Mouse (Mus musculus) G1E (cell line): ENCODE measurements around the gene Csf3. TPM values are rescaled to one million over a fixed set of nuclear protein-coding genes. Genes with fewer than 3 reads are reported as not detected.
A peak's percentile ranks its signal among the peaks of the same experiment; 100 is the strongest.
"Not testable (repeated sequence)": the region's sequence is repeated elsewhere in the genome, so short reads cannot be mapped to it uniquely, and the experiment has no call there.

Experiments
- ATAC-seq: 2 replicates; pipeline ENCODE4 v1.8.0; 2016; ENCODE audit warnings: mild to moderate bottlenecking; ENCODE audit not compliant: insufficient number of reproducible peaks, poor library complexity, low FRiP score, severe bottlenecking; ENCODE audit errors: extremely low read depth
- DNase-seq: peaks from one replicate; pipeline ENCODE4 v3.0.0; 2012; ENCODE audit warnings: low spot score
- H3K27me3 ChIP-seq: 2 replicates; pipeline ENCODE4 v1.6.1; 2012; ENCODE audit warnings: mild to moderate bottlenecking, low read length, inconsistent platforms; ENCODE audit not compliant: insufficient read depth
- H3K36me3 ChIP-seq: replicated peaks from 2 replicates; pipeline ENCODE3; 2012; ENCODE audit warnings: mild to moderate bottlenecking, inconsistent platforms
- H3K4me1 ChIP-seq: 2 replicates; pipeline ENCODE4 v1.6.1; 2012; ENCODE audit warnings: low read depth, low read length, inconsistent platforms, mixed read lengths; ENCODE audit not compliant: insufficient read depth
- H3K4me3 ChIP-seq: 2 replicates; pipeline ENCODE4 v1.5.1; 2012; ENCODE audit warnings: low read depth, mild to moderate bottlenecking, inconsistent platforms, low read length, moderate library complexity, mixed read lengths
- H3K9me3 ChIP-seq: replicated peaks from 2 replicates; pipeline ENCODE4 v1.6.1; 2012; ENCODE audit warnings: inconsistent platforms
- CTCF ChIP-seq: IDR thresholded peaks from 2 replicates; pipeline ENCODE4 v1.5.1; 2012; ENCODE audit warnings: low read depth, low read length, inconsistent platforms, mixed read lengths
- GATA1 ChIP-seq: IDR thresholded peaks from 2 replicates; pipeline ENCODE4 v1.6.1; 2012; ENCODE audit warnings: borderline replicate concordance, low read length, inconsistent platforms, mixed read lengths
- GATA2 ChIP-seq: IDR thresholded peaks from 2 replicates; pipeline ENCODE4 v1.6.1; 2012; ENCODE audit warnings: low read depth, low read length, inconsistent platforms, borderline replicate concordance
- POLR2AphosphoS5 ChIP-seq: IDR thresholded peaks from 2 replicates; pipeline ENCODE4 v1.6.1; 2012; ENCODE audit warnings: low read depth, low read length, inconsistent platforms; ENCODE audit not compliant: insufficient replicate concordance
- TAL1 ChIP-seq: conservative IDR thresholded peaks from 2 replicates; pipeline ENCODE4 v1.6.1; 2012; ENCODE audit warnings: low read depth, low read length, inconsistent platforms, mixed read lengths
- polyA plus RNA-seq: library from polyadenylated mRNA; stranded (reverse); fragments of >175 nt; gene quantifications from 2 replicates; pipeline ENCODE4 v1.2.3, GENCODE M21; 2012
- total RNA-seq, 2 experiments: library from RNA; stranded (forward) in 1 of 2; stranded (reverse) in 1 of 2; fragments of 200-1000 nt in 1 of 2; fragments of >200 nt in 1 of 2; fragmentation: Nextera tagmentation in 1 of 2; gene quantifications; 2 replicates each; pipeline ENCODE4 v1.2.3; 2014 to 2017

Gene Csf3
- total and polyA plus RNA-seq, 3 experiments, result 0.27 TPM; not detected in 2

- TF ChIP-seq POLR2AphosphoS5 (no peak), GATA1 (no peak), TAL1 (no peak), CTCF (no peak), GATA2 (no peak)
- Histone ChIP-seq H3K27me3 (peaks cover 50% of the 10 kb centered on the region), H3K36me3 (no peaks in the 10 kb centered on the region), H3K4me3 (no peak overlapping the region; the same call in 1 of the 2 replicates), H3K9me3 (no peaks in the 10 kb centered on the region), H3K4me1 (peaks cover 32% of the 10 kb centered on the region)
- DNase-seq (no peak), ATAC-seq (no peak)
Observed at GRCm38 (mm10) chr11:98672482-98672881, 28.6 kb upstream of the Csf3 start.

GRCm38 (mm10) chr11:98673136-98673535, 27.9 kb upstream of the Csf3 start:
- not testable (repeated sequence) for DNase-seq, H3K9me3 ChIP-seq, H3K36me3 ChIP-seq, ATAC-seq
- peak overlapping the region; percentile 28; the same call in 1 of the 2 replicates for H3K4me3 ChIP-seq
- H3K27me3 ChIP-seq, result peaks cover 47% of the 10 kb centered on the region
- peaks cover 36% of the 10 kb centered on the region for H3K4me1 ChIP-seq

- no peak for ATAC-seq
- peaks cover 32% of the 10 kb centered on the region for H3K27me3 ChIP-seq
- H3K4me3 ChIP-seq, result no peak overlapping the region
- no peaks in the 10 kb centered on the region for H3K36me3 ChIP-seq
- H3K9me3 ChIP-seq, result no peaks in the 10 kb centered on the region
- peaks cover 56% of the 10 kb centered on the region for H3K4me1 ChIP-seq
- no peak for DNase-seq
- TF ChIP-seq TAL1 (no peak), POLR2AphosphoS5 (no peak), GATA2 (no peak), CTCF (no peak), GATA1 (no peak)
Observed at GRCm38 (mm10) chr11:98675829-98676363, 25.2 kb upstream of the Csf3 start.

GRCm38 (mm10) chr11:98680023-98680422, 21.0 kb upstream of the Csf3 start:
- no peak for ATAC-seq
- DNase-seq, result no peak
- Histone ChIP-seq H3K27me3 (peaks cover 22% of the 10 kb centered on the region), H3K9me3 (no peaks in the 10 kb centered on the region), H3K4me3 (no peak overlapping the region), H3K36me3 (peaks cover 10% of the 10 kb centered on the region), H3K4me1 (peaks cover 55% of the 10 kb centered on the region)
- TF ChIP-seq GATA1 (no peak), TAL1 (no peak), GATA2 (no peak), CTCF (peak; percentile 8; the same call in 1 of the 2 replicates), POLR2AphosphoS5 (no peak)

- H3K9me3 ChIP-seq, DNase-seq, ATAC-seq, H3K4me3 ChIP-seq: not testable (repeated sequence)
- peaks cover 59% of the 10 kb centered on the region for H3K4me1 ChIP-seq
- H3K36me3 ChIP-seq, result peaks cover 15% of the 10 kb centered on the region
- H3K27me3 ChIP-seq, result peaks cover 20% of the 10 kb centered on the region
Observed at GRCm38 (mm10) chr11:98680595-98680994, 20.5 kb upstream of the Csf3 start.

- Histone ChIP-seq H3K27me3 (peaks cover 16% of the 10 kb centered on the region), H3K4me1 (peaks cover 58% of the 10 kb centered on the region), H3K4me3 (no peak overlapping the region; the same call in 1 of the 2 replicates), H3K36me3 (peaks cover 21% of the 10 kb centered on the region), H3K9me3 (no peaks in the 10 kb centered on the region)
- TF ChIP-seq GATA2 (no peak), CTCF (no peak), POLR2AphosphoS5 (no peak), TAL1 (no peak), GATA1 (no peak)
- DNase-seq (no peak), ATAC-seq (no peak)
Observed at GRCm38 (mm10) chr11:98681186-98681585, 19.9 kb upstream of the Csf3 start.
